Mouse (Mus musculus) bone marrow, adult 2 months (tissue): ENCODE measurements around the gene Hist3h2a.

Experiments
- CTCF ChIP-seq: fragments of 200-500 bp; IDR thresholded peaks from 2 replicates; pipeline ENCODE4 v1.5.1; 2011; ENCODE audit warnings: low read length, control low read depth; ENCODE audit not compliant: control insufficient read depth, insufficient read depth
- POLR2A ChIP-seq: fragments of 200-500 bp; IDR thresholded peaks from 2 replicates; pipeline ENCODE4 v1.6.1; 2011; ENCODE audit warnings: low read depth, mild to moderate bottlenecking, control low read depth, low read length, borderline replicate concordance; ENCODE audit not compliant: control insufficient read depth

DNA sequence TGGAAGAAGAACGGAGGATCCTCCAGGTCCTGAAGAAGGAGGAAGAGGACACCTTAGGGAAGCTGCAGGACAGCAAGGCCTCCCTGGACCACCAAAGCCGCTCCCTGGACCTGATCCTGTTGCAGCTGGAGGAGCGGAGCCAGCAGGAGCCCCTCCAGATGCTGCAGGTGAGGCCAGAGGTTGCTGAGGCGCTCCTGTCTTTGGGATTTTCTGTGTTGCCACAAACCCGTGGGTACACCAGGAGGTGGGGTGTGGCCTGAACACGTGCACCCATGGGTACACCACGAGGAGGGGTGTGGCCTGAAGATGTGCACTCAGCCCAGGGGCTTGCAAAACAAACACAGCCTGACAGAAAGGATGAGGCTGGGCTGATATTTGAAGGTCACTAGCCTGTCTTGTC, 14.1 kb downstream of the Hist3h2a start:
- TF ChIP-seq POLR2A (no peak), CTCF (no peak)
